Mouse (Mus musculus): ENCODE measurements at regions not wholly inside any gene's neighbourhood (a gene's known extent, or its start where the extent isn't known, plus 50 kb on each side); places are given as distances from the start of the nearest gene placed in this dataset.

DNA sequence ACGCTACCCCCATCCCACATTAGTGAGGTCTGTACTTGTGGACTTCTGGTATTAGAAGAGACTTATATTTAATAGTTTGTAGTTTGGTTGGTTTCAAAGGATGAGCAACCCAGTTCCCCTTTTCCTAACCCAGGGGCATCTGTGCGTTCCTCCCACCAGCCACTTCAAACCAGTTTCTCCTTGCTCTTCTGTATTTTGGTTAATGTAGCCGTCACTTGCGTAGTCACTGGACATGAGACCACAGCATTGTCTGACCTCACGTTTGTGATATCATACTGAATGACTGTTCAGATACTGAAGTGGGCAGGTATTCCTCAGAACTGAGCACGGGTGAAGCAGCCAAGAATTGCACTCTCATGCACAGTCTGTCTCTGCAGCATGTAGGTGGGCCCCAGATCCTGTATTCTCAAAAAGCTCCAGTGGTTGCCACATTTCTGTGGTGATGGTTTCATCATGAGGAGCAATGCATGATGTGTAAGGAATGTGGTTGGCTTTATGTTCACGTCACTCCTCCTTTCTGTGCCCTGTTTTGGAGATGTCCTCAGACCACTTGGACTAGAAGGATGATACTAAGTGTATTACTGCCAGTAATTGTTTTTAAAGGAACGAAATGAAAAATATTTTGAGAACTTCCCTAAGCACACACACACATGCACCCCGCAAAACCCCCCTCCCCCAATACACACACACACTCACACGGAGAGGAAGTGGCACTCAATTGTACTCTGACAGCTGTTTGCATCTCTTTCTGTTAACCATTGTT, 335.2 kb upstream of the Satb1 start:
- Histone ChIP-seq H3K27me3 (ENCODE audit: control insufficient read depth in 1 of 2, insufficient read depth in 2 of 2, low read length in 2 of 2) (no peaks in the 10 kb centered on the region), H3K4me3 (ENCODE audit: control insufficient read depth in 1 of 2, insufficient read depth in 1 of 2, low read depth in 2 of 2, low read length in 2 of 2) (no peak overlapping the region), H3K9me3 (replicated peaks; ENCODE audit: insufficient read depth, low read length) (no peaks in the 10 kb centered on the region), H3K79me2 (ENCODE audit: control insufficient read depth, insufficient read depth, low read length, poor library complexity) (no peaks in the 10 kb centered on the region), H3K9ac (ENCODE audit: control insufficient read depth, low read depth, low read length, poor library complexity, severe bottlenecking) (no peak overlapping the region), H3K36me3 (ENCODE audit: control insufficient read depth in 1 of 2, insufficient read depth in 2 of 2, low read length in 2 of 2) (no peaks in the 10 kb centered on the region), H3K4me1 (ENCODE audit: control insufficient read depth in 1 of 2, insufficient read depth in 2 of 2, low read length in 2 of 2) (no peaks in the 10 kb centered on the region), H3K27ac (ENCODE audit: control insufficient read depth, low read depth, low read length) (no peak overlapping the region)
- DNase-seq (ENCODE audit: low read depth, low spot score): no peak
- TF ChIP-seq GABPA (IDR thresholded peaks at IDR 0.05; ENCODE audit: low read depth, low read length): no peak
- TF ChIP-seq CHD2 (IDR thresholded peaks at IDR 0.05; ENCODE audit: low read length): no peak
- no peak for TF ChIP-seq MEF2A (IDR thresholded peaks at IDR 0.05; ENCODE audit: extremely low read depth, insufficient replicate concordance, low read depth, low read length, poor library complexity, severe bottlenecking)
- TF ChIP-seq JUND (IDR thresholded peaks at IDR 0.05; ENCODE audit: low read depth, low read length): no peak
- no peak for TF ChIP-seq ZNF384 (IDR thresholded peaks at IDR 0.05; ENCODE audit: low read depth, low read length)

DNA sequence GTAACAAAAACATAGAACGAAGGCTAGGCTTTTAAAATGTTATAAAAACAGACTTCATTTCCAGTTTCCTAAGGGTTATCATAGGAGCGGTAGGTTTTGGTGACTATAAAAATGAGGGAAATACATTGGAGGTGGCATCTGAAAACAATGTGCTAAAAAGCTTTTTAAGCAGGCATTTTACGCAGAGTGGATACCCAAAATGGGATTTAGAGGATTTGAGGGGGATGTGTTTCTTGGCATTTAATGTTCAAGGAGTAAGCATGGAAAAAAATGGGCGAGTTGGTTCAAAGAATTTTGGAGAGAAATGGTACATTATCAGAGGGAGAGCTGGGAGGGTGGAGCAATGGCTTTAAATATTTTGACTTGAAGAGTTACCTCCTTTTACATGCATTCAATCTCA, 334.6 kb upstream of the Satb1 start:
- Histone ChIP-seq H3K4me1 (ENCODE audit: control insufficient read depth in 1 of 2, insufficient read depth in 2 of 2, low read length in 2 of 2) (no peaks in the 10 kb centered on the region), H3K36me3 (ENCODE audit: control insufficient read depth in 1 of 2, insufficient read depth in 2 of 2, low read length in 2 of 2) (no peaks in the 10 kb centered on the region), H3K9ac (ENCODE audit: control insufficient read depth, low read depth, low read length, poor library complexity, severe bottlenecking) (no peak overlapping the region), H3K9me3 (replicated peaks; ENCODE audit: insufficient read depth, low read length) (no peaks in the 10 kb centered on the region), H3K27me3 (ENCODE audit: control insufficient read depth in 1 of 2, insufficient read depth in 2 of 2, low read length in 2 of 2) (no peaks in the 10 kb centered on the region), H3K4me3 (ENCODE audit: control insufficient read depth in 1 of 2, insufficient read depth in 1 of 2, low read depth in 2 of 2, low read length in 2 of 2) (no peak overlapping the region), H3K27ac (ENCODE audit: control insufficient read depth, low read depth, low read length) (no peak overlapping the region), H3K79me2 (ENCODE audit: control insufficient read depth, insufficient read depth, low read length, poor library complexity) (no peaks in the 10 kb centered on the region)
- TF ChIP-seq ETS1 (IDR thresholded peaks at IDR 0.05; ENCODE audit: low read depth, low read length) (no peak), ZC3H11A (IDR thresholded peaks at IDR 0.05; ENCODE audit: low read depth, low read length) (no peak), EP300 (IDR thresholded peaks at IDR 0.05; ENCODE audit: low read depth in 1 of 2, low read length in 2 of 2) (no peak), SMC3 (IDR thresholded peaks at IDR 0.05; ENCODE audit: low read depth, low read length) (no peak), CHD1 (IDR thresholded peaks at IDR 0.05; ENCODE audit: low read depth, low read length) (no peak), MYC (IDR thresholded peaks at IDR 0.05; ENCODE audit: low read depth, low read length) (no peak), ZKSCAN1 (IDR thresholded peaks at IDR 0.05; ENCODE audit: low read depth, low read length) (no peak), ELF1 (IDR thresholded peaks at IDR 0.05; ENCODE audit: low read depth, low read length) (no peak), MAFK (IDR thresholded peaks at IDR 0.05; ENCODE audit: borderline replicate concordance, low read depth, low read length) (no peak), POLR2AphosphoS2 (IDR thresholded peaks at IDR 0.05; ENCODE audit: low read length) (no peak)
- no peak for DNase-seq (ENCODE audit: low read depth, low spot score)
